Mouse (Mus musculus): ENCODE results near the gene Tmem108.
A peak's percentile ranks its signal among the peaks of the same experiment; 100 is the strongest.

Gene Tmem108

GRCm38 (mm10) chr9:103721081-103721480, 40.6 kb downstream of the Tmem108 start:
- DNase-seq (ENCODE audit: low read depth), result no peak

DNA sequence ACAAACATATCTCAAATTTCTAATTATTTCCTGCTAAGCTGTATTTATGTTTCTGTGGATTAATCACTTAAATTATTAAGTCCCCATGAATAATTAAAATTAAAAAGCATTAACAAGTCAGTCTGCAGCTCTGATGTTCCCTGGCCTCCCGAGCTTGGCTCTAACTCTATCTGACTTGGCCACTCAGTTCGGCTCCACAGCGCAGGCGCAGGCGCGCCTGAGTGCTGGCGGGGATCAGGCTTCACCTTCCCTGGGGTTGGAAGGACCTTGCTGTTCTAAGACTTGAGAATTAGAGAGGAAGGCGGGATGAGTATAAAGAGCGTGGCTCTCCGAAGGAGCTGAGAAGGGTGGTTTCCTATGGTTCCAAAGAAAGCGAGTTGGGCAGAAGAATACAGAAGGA, 41.6 kb downstream of the Tmem108 start:
- no peak for DNase-seq (ENCODE audit: low read depth)

DNA sequence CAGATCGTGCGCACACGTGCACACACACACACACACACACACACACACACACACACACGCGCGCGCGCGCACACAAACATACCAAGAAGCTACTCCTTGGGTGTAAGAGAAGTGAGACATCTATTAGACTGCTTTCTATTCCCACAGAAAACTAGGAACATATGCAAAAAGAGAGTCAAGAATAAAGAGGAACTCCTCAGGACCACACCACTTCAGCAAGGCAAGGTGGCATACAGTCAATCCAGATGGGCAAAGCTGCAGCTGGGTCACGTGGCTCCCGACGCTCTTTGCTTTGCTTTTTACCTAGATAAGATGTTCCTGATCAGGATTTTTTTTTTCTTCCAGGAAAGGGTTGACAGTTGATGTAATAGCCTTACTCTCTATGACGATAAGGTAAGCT, 45.6 kb downstream of the Tmem108 start:
- no peak for DNase-seq (ENCODE audit: low read depth)

- DNase-seq (ENCODE audit: low read depth), result no peak
Observed at GRCm38 (mm10) chr9:103715352-103715751, 46.3 kb downstream of the Tmem108 start.

- no peak for DNase-seq (ENCODE audit: low read depth)
Observed at GRCm38 (mm10) chr9:103713230-103713629, 48.4 kb downstream of the Tmem108 start.

DNA sequence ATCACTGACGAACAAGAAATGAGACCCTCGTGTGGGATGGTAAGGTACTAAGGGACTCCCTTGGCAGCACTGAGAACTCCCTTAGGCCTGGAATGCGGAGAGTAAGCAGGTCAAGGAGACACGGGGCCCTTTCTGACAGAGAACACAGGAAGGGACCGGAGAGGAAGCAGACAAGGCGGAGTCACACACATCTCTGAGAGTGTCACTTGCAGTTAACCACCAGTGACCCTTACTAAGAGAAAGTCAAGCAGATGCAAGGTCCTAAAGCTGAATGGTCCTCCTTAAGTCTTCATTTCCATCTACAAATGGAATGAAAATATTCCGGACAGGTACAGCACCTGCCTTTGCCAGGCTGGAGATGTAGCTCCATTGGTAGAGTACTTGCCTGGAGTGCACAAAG, 48.9 kb downstream of the Tmem108 start:
- no peak for DNase-seq (ENCODE audit: low read depth)

- no peak for DNase-seq (ENCODE audit: low read depth)
Observed at GRCm38 (mm10) chr9:103709694-103710093, 51.9 kb downstream of the Tmem108 start.

GRCm38 (mm10) chr9:103708514-103709173, 53.0 kb downstream of the Tmem108 start:
- DNase-seq (ENCODE audit: low read depth), result peak; percentile 27

DNA sequence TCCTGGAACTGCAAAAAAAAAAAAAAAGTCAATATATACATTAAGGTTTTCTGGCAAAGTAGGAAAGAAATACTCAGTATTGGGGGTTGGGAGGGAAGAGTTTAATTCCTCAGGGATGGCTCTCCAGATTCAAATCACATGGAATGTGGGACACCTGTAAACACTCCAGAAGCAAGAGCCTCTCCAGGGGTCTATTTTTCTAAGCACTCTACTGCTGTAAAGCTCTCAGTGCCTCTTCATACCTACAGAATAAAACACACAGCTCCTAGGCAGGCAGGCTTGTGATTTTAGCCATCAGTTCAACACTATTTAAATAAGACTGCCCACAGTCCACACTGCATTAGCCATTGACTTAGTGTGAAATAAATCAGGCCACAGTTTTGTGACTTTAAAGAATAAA, 53.8 kb downstream of the Tmem108 start:
- no peak for DNase-seq (ENCODE audit: low read depth)

GRCm38 (mm10) chr9:103707000-103707790, 54.4 kb downstream of the Tmem108 start:
- DNase-seq (ENCODE audit: low read depth), result no peak

DNA sequence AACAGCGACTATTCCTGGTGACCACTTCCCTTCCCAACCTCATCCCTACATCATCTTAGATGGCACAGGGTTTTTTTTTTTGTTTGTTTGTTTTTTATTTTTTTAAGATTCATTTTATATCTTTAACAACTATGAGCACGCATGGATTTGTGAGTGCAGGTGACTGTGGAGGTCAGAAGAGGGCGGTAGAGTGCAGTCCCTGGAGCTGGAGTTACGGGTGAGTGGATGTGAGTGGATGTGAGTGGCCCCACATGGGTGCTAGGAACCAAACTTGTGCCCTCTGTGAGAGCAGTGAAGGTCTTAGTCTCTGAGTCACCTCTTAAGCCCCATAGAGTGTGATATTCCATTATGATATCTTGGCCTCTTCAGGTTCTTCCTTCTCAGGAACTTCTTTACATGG, 55.9 kb downstream of the Tmem108 start:
- no peak for DNase-seq (ENCODE audit: low read depth)

- no peak for DNase-seq (ENCODE audit: low read depth)
Observed at GRCm38 (mm10) chr9:103703014-103703413, 58.6 kb downstream of the Tmem108 start.

DNA sequence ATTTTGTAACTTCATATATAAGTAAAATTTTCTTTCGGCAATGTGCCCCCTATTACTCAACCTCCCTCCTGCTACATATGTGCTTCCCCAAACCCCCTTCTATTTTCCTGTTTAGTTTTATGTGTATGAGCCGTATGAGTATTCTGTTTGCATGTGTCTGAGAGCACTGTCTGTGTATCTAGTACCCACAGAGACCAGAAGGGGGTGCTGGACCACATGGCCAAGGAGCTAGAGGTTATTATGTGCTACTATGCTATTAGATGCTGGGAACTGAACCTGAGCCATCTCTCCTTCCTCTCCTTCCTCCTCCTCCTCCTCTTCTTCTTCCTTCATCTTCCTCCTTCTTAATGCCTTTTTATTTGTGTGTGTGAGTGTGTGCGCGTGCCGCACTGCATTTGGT, 59.2 kb downstream of the Tmem108 start:
- peak; percentile 32 for DNase-seq (ENCODE audit: low read depth)

DNA sequence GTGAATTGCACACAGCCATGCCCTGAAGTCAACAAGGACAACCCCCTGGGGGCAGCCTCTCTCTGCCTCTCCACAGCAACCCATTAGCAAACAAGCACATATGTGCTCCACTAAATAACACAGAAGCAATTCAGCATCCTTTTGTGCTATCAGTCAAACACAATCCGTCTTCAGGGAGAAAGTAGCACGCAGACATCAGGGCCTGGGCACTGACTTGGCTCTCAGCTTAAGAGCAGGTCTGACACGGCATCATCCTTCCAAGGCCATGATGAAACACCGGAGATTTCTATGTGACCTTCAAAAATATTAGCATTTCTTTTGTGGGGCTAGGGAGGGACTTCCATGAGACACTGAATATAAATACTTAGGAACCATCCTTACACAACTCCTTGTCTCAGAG, 60.2 kb downstream of the Tmem108 start:
- no peak for DNase-seq (ENCODE audit: low read depth)

- no peak for DNase-seq (ENCODE audit: low read depth)
Observed at GRCm38 (mm10) chr9:103700240-103700639, 61.4 kb downstream of the Tmem108 start.

- no peak for DNase-seq (ENCODE audit: low read depth)
Observed at GRCm38 (mm10) chr9:103696967-103697366, 64.7 kb downstream of the Tmem108 start.

GRCm38 (mm10) chr9:103693826-103694225, 67.8 kb downstream of the Tmem108 start:
- no peak for DNase-seq (ENCODE audit: low read depth)

DNA sequence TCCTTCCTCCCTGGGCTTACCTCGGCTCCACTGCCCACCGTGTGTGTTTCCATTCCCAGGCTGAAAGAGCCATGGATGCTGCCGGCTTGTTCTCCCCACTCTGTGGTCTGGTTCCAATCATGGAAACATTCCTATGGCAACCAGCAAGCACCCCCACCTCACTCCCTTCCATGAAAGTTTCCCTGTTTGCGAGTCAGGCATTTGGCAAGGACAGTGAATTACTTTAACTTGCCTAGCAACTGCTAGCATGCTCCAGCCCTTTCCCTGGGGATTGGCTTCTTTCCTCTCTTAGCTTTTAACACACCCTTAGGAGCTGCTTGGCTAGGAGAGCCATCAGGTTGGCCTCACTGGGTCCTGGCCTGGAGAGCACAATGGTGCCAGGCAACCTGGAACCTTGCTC, 68.9 kb downstream of the Tmem108 start:
- no peak for DNase-seq (ENCODE audit: low read depth)

DNA sequence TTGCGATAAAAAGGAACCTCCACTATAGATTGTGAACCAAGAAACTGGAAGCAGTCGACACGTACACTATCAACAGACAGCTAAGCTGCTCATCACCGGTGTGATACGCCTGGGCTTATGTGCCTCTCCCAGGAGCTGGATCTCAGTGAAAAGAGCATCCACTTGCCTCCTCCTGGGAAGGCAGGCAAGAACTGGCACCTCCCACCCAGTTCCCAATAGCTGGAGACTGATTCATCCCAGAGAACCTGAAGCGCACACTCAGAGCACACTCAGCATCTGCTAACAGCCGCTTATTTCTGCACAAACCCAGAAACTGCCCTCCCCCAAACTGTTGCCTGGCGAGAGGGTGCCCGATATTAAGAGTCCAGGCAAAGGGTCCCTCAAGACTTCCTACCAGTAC, 69.8 kb downstream of the Tmem108 start:
- no peak for DNase-seq (ENCODE audit: low read depth)

GRCm38 (mm10) chr9:103690446-103690845, 71.2 kb downstream of the Tmem108 start:
- DNase-seq (ENCODE audit: low read depth), result no peak

DNA sequence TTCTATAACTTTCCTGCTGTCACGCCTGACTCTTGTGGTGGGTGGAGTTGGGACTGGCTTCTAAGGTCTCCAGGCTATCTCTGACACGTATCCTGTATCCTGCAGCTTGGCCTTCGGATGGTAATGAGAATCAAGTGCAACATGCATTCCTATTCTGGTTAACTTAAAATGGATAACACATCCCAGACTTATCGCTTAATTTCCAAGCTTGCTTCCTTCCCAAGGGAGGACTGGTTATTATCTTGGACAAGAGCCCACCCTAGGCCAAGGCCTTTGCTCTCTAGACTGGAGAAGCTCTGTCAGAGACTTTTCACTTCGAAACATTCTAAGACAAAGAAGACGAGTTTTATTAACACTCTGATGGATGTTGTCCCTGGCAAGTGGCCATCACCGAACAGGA, 71.9 kb downstream of the Tmem108 start:
- DNase-seq (ENCODE audit: low read depth), result no peak

GRCm38 (mm10) chr9:103689006-103689405, 72.6 kb downstream of the Tmem108 start:
- no peak for DNase-seq (ENCODE audit: low read depth)

GRCm38 (mm10) chr9:103687130-103687529, 74.5 kb downstream of the Tmem108 start:
- DNase-seq (ENCODE audit: low read depth), result no peak
